In the genomic region with DNA sequence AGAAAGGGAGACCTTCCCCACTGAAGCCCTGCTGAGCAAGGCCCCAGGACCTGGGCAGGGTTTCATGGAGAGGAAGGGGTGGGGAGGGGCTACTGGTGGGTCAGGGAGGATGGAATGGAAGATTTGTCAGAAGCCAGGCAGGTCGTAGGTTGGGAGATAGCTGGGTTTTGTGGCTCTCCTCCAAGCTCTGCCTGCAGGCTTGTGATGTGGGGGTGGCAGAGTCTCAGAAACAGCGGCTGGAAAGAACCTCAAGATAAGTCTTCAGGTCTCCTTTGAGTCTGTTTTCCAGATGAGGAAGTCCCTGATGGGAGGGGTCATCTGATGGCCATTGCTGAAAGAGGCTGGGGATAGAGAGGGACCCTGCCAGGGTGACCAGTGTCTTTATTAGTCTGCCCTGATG, we compare ENCODE assay signal across 12 mouse cellular contexts.
"Had no signal": no experiment of that assay in that cellular context is flagged by ENCODE, and none has a peak within 500 bp of the region (broad histone marks: within the 10 kb centered on the region; RNA-seq: fewer than 3 reads in every experiment).

No protein-coding gene starts in this region.

- H3K36me3 ChIP-seq: liver, embryonic 12.5 days; midbrain, embryonic 10.5 days had no signal

- DNase-seq: kidney, postnatal 14 days; lung, embryonic 14.5 days; lung, postnatal 10 days; lung, postnatal 4 days; spleen, adult 18-20 months; thymus, adult 18-20 months; thymus, postnatal 14 days had no signal

- ATAC-seq: liver, embryonic 12.5 days had no signal

- H3K9ac ChIP-seq: kidney, embryonic 15.5 days; limb, embryonic 15.5 days; liver, embryonic 12.5 days; lung, embryonic 14.5 days had no signal

- H3K9me3 ChIP-seq: kidney, embryonic 15.5 days; limb, embryonic 15.5 days; liver, embryonic 12.5 days; midbrain, embryonic 10.5 days had no signal

- H3K4me2 ChIP-seq: kidney, embryonic 15.5 days; limb, embryonic 15.5 days; liver, embryonic 12.5 days; lung, embryonic 14.5 days had no signal

- H3K4me3 ChIP-seq: kidney, embryonic 15.5 days; left cerebral cortex, adult 2 months; limb, embryonic 15.5 days; liver, embryonic 12.5 days; midbrain, embryonic 10.5 days had no signal

- H3K27me3 ChIP-seq: kidney, embryonic 15.5 days; limb, embryonic 15.5 days; liver, embryonic 12.5 days had no signal

- H3K27ac ChIP-seq: kidney, embryonic 15.5 days; left cerebral cortex, adult 2 months; limb, embryonic 15.5 days; liver, embryonic 12.5 days had no signal
